Mouse (Mus musculus): ENCODE measurements around the gene Dnajc19. TPM values are rescaled to one million over a fixed set of nuclear protein-coding genes. Genes with fewer than 3 reads are reported as not detected.

Gene Dnajc19
- 49.7 TPM for total RNA-seq (2023)

GRCm38 (mm10) chr3:34080900-34081662, at the start of gene Dnajc19:
Dnajc19 (minus strand) TSS chr3:34081321.

GRCm38 (mm10) chr3:34019540-34020381, 61.4 kb downstream of the Dnajc19 start, which contains the start of gene Fxr1:
Fxr1 (plus strand) TSS chr3:34019943.

Other genes starting within 250 kb of the Dnajc19 start
- not detected for gene Ccdc39, start 237.0 kb downstream of the Dnajc19 start, total RNA-seq (2023)
- gene Fxr1, start 61.4 kb downstream of the Dnajc19 start, total RNA-seq (2023): 142 TPM